Mouse (Mus musculus): ENCODE measurements around the gene Tex28.
"Not testable (repeated sequence)": the region's sequence is repeated elsewhere in the genome, so short reads cannot be mapped to it uniquely, and the experiment has no call there.

Gene Tex28

DNA sequence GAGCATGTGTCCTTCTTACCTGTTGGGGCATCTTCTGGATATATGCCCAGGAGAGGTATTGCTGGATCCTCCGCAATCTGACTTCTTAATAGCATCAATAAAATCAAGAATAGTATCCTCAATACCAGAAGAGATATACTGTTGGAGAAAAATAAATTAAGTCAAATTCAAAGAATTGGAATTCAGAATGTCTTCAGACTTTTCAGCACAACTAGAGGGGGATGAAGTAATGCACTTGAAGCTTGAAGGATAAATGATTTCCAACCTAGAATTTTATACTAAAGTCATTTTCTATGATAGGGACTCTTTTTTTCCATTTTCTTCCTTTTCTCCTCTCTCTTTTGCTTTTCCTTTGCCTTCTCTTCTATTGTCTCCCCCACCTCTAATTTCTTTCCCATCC lies at the start of gene Tex28:
Tex28 (minus strand) TSS at position 101 of the 400 bp plus-strand sequence.
- DNase-seq, result no peak

DNA sequence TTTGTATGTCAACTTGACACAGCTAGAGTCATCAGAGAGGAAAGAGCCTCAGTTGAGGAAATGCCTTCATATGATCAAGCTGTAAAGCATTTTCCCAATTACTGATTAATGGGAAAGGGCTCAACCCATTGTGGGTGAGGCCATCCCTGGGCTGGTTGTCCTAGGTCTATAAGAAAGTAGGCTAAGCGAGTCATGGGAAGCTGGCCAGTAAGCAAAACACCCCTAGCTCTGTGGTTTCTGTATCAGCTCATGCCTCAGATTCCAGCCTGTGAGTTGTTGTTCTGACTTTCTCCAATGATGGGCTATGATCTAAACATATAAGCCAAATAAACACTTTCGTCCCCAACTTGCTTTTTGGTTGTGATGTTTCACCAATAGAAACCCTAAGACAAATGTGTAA lies 35.9 kb upstream of the Tex28 start:
- no peak for DNase-seq

DNA sequence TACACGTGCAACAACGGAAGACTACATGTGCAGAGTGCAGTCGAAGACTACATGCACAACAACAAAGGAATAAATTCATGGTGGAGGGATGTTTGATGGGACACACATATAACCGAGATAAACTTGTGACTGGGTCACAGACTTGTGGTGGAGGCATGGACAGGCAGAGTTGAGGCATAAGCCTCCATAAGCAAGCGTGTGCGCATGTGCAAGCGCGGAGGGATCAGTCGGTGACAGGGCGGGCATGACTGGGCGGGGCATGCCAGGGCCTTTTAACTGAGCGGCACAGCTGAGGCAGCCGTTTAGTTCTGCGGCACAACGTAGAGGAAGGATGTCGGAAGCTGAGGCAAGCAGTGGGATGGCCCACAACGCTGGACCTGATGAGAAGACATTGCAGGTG lies 9.3 kb upstream of the Tex28 start, which contains the start of gene Tktl1:
Tktl1 (plus strand) TSS at position 301 of the 400 bp plus-strand sequence.
- no peak for DNase-seq

DNA sequence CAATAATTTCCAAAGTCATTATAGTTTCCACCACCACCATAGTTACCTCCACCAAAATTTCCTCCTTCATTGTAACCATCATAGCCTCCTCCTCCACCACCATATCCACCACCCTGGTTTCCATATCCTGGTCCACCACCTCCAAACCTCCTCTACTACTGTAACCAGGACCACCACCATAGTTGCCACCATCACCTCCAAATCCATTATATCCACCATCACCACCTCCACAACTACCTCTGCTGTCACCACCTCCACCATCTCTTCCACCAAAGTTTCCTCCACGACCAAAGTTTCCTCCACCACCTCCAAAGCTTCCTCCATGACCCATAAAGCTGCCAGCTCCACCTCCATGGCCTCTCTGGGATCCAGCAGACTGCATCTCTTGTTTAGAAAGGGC lies 32.4 kb downstream of the Tex28 start, which contains the start of gene Mecp2:
Mecp2 (minus strand) TSS at position 101 of the 400 bp plus-strand sequence.
- DNase-seq, result not testable (repeated sequence)

DNA sequence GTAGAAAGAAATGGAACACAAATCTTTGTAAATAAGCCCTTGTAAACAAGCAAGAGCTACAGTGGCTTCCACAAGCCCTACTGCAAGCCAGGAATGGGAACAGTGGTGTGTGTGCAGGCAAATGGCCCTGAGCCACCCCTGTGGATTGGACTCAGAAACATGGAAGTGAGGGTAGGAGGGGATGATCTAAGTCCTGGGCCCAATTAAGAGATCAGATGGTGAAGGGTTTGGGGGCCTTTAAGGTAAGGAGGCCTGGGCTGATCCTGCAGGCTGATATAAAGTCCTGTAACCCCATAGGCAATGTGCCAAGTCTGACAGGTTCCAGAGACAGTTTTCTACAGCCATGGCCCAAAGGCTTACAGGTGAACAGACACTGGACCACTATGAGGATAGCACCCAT lies 40.5 kb downstream of the Tex28 start, which contains the start of gene Opn1mw:
Opn1mw (plus strand) TSS at position 301 of the 400 bp plus-strand sequence.
- no peak for DNase-seq

DNA sequence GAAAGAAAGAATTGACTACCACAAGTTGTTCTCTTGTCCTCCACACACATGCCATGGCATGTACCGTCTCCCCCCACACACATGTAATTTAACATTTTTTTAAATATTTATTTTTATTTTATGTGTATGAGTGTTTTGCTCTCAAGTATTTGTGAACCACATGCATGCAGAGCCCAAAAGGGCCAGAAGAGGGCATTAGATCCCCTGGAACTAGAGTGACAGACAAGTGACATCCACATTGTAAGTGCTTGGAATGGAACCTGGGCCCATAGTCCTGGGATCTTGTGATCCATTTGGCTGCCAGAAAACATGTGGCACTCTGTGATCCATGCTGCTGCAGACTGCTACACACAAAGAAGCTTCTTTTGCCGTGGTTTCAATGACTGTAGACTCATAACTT lies 42.7 kb downstream of the Tex28 start:
- DNase-seq, result peak; percentile 5

DNA sequence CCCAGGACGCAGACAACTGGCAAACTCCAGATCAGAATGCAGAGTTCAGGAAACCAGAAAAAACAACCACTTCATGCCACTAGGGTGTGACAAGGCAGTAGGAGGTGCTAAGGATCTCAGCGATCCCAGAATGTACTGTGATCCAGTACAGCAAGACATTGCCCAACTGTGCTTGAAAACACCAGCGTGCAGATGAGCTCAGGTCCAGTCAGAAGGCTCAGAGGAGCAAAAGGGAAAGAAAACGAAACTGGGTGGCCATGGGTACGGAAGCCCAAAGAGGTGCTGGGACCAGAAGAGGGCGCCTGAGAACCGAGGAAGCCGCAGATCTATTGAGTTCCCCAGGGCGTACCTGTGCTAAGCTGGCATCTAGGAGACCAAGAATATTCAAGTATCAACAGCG lies 52.1 kb downstream of the Tex28 start:
- DNase-seq, result peak; percentile 75

DNA sequence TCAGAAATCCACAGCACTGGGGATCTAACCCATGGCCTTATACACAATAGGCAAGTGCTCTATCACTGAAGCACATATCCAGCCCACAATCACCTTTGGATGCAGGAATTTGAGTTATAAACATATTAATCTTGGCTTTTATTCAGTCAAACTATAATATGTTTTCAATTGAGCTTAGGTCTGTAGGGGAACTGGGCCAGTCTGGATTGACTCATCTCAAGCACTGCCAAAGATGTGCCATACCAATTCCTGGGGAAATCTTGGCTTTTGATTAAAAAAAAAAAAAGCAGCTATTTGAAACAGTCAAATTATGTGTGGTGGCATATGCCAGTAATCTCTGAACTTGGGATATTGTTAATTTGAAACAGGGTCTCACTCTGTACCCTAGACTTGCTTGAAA lies 53.6 kb downstream of the Tex28 start:
- no peak for DNase-seq

DNA sequence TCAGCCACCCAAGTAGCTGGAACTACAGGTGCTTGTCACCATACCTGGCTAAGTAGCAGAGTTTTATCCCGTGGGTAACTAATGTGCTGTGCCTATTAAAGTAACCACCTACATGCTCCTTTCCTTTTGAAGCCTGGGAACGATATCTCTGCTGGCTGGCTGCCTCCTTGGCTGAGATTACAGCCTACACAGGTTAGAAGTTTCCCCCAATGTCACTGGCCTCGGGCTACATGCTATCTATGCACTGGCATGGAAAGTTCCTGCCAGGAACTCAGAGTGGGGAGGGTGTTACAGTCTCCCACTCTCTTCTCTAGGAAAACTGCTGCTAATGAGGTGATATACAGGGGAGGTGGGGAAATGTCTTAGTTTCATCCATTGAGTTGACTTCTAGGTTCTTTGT lies 58.9 kb downstream of the Tex28 start:
- DNase-seq, result no peak

DNA sequence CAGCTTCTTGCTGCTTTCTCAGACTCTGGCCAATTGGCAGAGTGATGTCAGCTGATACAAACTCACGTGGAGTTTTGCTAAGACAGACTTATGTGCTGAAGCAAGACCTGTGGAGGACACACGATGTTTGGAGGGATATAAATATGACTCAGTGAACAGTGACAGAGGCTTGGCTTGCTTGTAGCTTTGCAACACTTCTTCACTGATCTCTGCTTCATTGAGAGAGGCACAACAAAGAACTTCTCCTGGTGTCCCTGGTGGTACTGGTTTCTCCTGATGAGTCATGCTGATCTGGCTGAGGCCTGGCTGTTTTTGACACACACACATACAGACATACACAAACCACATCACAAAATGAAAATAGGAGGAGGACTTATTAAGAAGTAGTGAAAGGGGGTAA lies 61.7 kb downstream of the Tex28 start:
- no peak for DNase-seq

DNA sequence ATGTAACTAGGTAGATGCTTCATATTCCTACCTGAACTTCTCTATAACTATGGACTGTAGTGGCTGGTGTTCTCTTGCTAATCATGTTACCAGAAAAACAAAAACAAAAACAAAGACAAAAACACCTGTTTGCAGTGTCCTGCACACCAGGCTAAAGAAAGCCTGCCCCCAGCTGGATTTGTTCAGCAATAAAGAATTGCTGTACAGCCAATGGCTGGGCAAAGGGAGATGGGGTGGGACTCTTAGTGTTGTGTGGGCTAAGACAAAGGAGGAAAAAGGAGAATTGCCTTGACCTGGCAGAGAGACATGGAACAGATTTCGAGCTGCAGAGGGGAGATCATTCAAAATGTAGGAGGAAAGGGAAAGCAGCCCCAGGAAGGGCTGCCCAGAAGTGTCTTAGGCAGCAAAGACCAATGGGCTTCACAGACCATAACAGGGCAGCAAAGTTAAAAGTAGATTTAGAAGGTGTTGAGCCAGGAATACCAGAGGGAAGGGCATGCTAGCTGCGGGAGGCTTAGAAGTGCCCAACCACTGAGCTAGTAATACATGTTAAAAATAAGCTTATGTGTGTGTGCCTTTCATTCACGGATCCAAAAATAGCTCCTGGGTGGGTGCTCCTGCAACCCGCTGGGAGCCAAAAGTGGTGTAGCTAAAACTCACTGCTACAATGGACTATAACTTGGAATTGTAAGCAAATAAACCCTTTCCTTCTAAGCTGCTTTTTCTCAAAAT lies 64.0 kb downstream of the Tex28 start:
- no peak for DNase-seq
